Mouse (Mus musculus) stomach, postnatal 0 days (tissue): ENCODE measurements around the gene Mogat2.

ENCODE experiments used
- CTCF ChIP-seq: IDR thresholded peaks from 2 replicates; pipeline ENCODE4 v1.5.1; 2016; ENCODE audit warnings: antibody characterized with exemption, low read depth, mild to moderate bottlenecking, moderate library complexity
- EP300 ChIP-seq: optimal IDR thresholded peaks from 2 replicates; pipeline ENCODE3; 2016; ENCODE audit warnings: antibody characterized with exemption

GRCm38 (mm10) chr7:99224648-99225190 lies 13.7 kb downstream of the Mogat2 start:
- TF ChIP-seq CTCF, result no peak
- TF ChIP-seq EP300, result no peak
